Mouse (Mus musculus) layer of hippocampus, adult 8-10 months (tissue): ENCODE measurements around the gene Tmcc1. TPM values are rescaled to one million over a fixed set of nuclear protein-coding genes. Genes with fewer than 3 reads are reported as not detected.
A peak's percentile ranks its signal among the peaks of the same experiment; 100 is the strongest.
"Not testable (repeated sequence)": the region's sequence is repeated elsewhere in the genome, so short reads cannot be mapped to it uniquely, and the experiment has no call there.

Experiments used
- DNase-seq, 2 experiments: peaks; one replicate each; pipeline ENCODE4 v3.0.0; 2022; ENCODE audit warnings: low spot score in 2 of 2
- total RNA-seq, 4 experiments: library from RNA; stranded (reverse); gene quantifications; 2 replicates each; pipeline ENCODE4 v1.2.4; 2022

Tmcc1 gene
- total RNA-seq, 4 experiments from 2014 or later = 80.2 to 90.1 (median 85.2) TPM

- no peak for DNase-seq
These were observed 115.7 kb downstream of the Tmcc1 start for GRCm38 (mm10) chr6:116077608-116078007.

- DNase-seq = no peak
These were observed 118.4 kb downstream of the Tmcc1 start for GRCm38 (mm10) chr6:116074892-116075291.

- DNase-seq = no peak
These were observed 119.7 kb downstream of the Tmcc1 start for GRCm38 (mm10) chr6:116073610-116074009.

- no peak for DNase-seq
These were observed 120.5 kb downstream of the Tmcc1 start for GRCm38 (mm10) chr6:116072746-116073261.

GRCm38 (mm10) chr6:116072221-116072745 is 121.0 kb downstream of the Tmcc1 start:
- no peak for DNase-seq

- no peak for DNase-seq
These were observed 121.5 kb downstream of the Tmcc1 start for GRCm38 (mm10) chr6:116071781-116072180.

- DNase-seq = no peak
These were observed 122.7 kb downstream of the Tmcc1 start for GRCm38 (mm10) chr6:116070558-116070957.

GRCm38 (mm10) chr6:116063516-116063915 is 129.8 kb downstream of the Tmcc1 start:
- DNase-seq = no peak

- DNase-seq = not testable (repeated sequence)
These were observed 133.7 kb downstream of the Tmcc1 start for GRCm38 (mm10) chr6:116059542-116059941.

GRCm38 (mm10) chr6:116058541-116059300 is 134.6 kb downstream of the Tmcc1 start:
- DNase-seq = no peak

- peak; percentile 53 to 68 for DNase-seq
These were observed 136.5 kb downstream of the Tmcc1 start for GRCm38 (mm10) chr6:116056676-116057264.

- no peak for DNase-seq
These were observed 137.5 kb downstream of the Tmcc1 start for GRCm38 (mm10) chr6:116055766-116056165.

GRCm38 (mm10) chr6:116055001-116055471 is 138.2 kb downstream of the Tmcc1 start:
- DNase-seq = peak; percentile 68 to 85

GRCm38 (mm10) chr6:116047896-116048295 is 145.4 kb downstream of the Tmcc1 start:
- no peak for DNase-seq

- DNase-seq = no peak
These were observed 145.9 kb downstream of the Tmcc1 start for GRCm38 (mm10) chr6:116047366-116047765.

GRCm38 (mm10) chr6:116044039-116044438 is 149.2 kb downstream of the Tmcc1 start:
- no peak for DNase-seq

GRCm38 (mm10) chr6:116038222-116038621 is 155.1 kb downstream of the Tmcc1 start:
- no peak for DNase-seq

- no peak for DNase-seq
These were observed 155.9 kb downstream of the Tmcc1 start for GRCm38 (mm10) chr6:116037281-116037831.

GRCm38 (mm10) chr6:116036555-116036954 is 156.7 kb downstream of the Tmcc1 start:
- DNase-seq = no peak

GRCm38 (mm10) chr6:116031052-116031451 is 162.2 kb downstream of the Tmcc1 start:
- no peak for DNase-seq

GRCm38 (mm10) chr6:116024666-116025065 is 168.6 kb downstream of the Tmcc1 start:
- DNase-seq = no peak

- DNase-seq = no peak
These were observed 171.3 kb downstream of the Tmcc1 start for GRCm38 (mm10) chr6:116021961-116022485.
